Mouse (Mus musculus) ES-Bruce4 (cell line): Measurements from ENCODE around the gene Lamc2. TPM values are rescaled to one million over a fixed set of nuclear protein-coding genes. Genes with fewer than 3 reads are reported as not detected.

ENCODE experiments used
- H3K27ac ChIP-seq: 2 replicates; pipeline ENCODE4 v1.5.1; 2012; ENCODE audit warnings: low read length, inconsistent platforms; ENCODE audit not compliant: insufficient read depth
- H3K27me3 ChIP-seq: 2 replicates; pipeline ENCODE4 v1.6.1; 2012; ENCODE audit warnings: mild to moderate bottlenecking, low read length, inconsistent platforms; ENCODE audit not compliant: control insufficient read depth, poor library complexity, insufficient read depth, severe bottlenecking
- H3K36me3 ChIP-seq: 2 replicates; pipeline ENCODE4 v1.6.1; 2012; ENCODE audit warnings: inconsistent platforms, mild to moderate bottlenecking, low read length, moderate library complexity; ENCODE audit not compliant: control insufficient read depth, poor library complexity, insufficient read depth, severe bottlenecking
- H3K4me1 ChIP-seq: one replicate; pipeline ENCODE4 v1.8.1; 2011; ENCODE audit warnings: low read length; ENCODE audit not compliant: control insufficient read depth, insufficient read depth
- H3K4me3 ChIP-seq: 2 replicates; pipeline ENCODE4 v1.5.1; 2011; ENCODE audit warnings: low read depth, mild to moderate bottlenecking, low read length
- H3K9ac ChIP-seq: 2 replicates; pipeline ENCODE4 v1.6.1; 2012; ENCODE audit warnings: low read depth, mild to moderate bottlenecking, inconsistent platforms; ENCODE audit not compliant: poor library complexity, severe bottlenecking
- H3K9me3 ChIP-seq: replicated peaks from 2 replicates; pipeline ENCODE4 v1.6.1; 2012; ENCODE audit warnings: mild to moderate bottlenecking, low read length, inconsistent platforms; ENCODE audit not compliant: control insufficient read depth, poor library complexity, insufficient read depth, severe bottlenecking
- CTCF ChIP-seq: IDR thresholded peaks from one replicate; pipeline ENCODE4 v1.8.1; 2011; ENCODE audit warnings: low read depth, low read length
- EP300 ChIP-seq: IDR thresholded peaks from 2 replicates; pipeline ENCODE4 v1.6.1; 2011; ENCODE audit warnings: low read depth, low read length; ENCODE audit not compliant: insufficient read depth
- POLR2A ChIP-seq: IDR thresholded peaks from one replicate; pipeline ENCODE4 v1.8.1; 2011; ENCODE audit warnings: low read length; ENCODE audit not compliant: insufficient read depth
- polyA plus RNA-seq: library from polyadenylated mRNA; stranded (reverse); fragments of >200 nt; gene quantifications from 2 replicates; pipeline ENCODE4 v1.2.4, GENCODE M21; 2011; ENCODE audit warnings: low read depth; ENCODE audit not compliant: missing spikeins, insufficient read depth, insufficient read length

Lamc2 gene
- polyA plus RNA-seq, 1 experiment = 46.1 TPM

DNA sequence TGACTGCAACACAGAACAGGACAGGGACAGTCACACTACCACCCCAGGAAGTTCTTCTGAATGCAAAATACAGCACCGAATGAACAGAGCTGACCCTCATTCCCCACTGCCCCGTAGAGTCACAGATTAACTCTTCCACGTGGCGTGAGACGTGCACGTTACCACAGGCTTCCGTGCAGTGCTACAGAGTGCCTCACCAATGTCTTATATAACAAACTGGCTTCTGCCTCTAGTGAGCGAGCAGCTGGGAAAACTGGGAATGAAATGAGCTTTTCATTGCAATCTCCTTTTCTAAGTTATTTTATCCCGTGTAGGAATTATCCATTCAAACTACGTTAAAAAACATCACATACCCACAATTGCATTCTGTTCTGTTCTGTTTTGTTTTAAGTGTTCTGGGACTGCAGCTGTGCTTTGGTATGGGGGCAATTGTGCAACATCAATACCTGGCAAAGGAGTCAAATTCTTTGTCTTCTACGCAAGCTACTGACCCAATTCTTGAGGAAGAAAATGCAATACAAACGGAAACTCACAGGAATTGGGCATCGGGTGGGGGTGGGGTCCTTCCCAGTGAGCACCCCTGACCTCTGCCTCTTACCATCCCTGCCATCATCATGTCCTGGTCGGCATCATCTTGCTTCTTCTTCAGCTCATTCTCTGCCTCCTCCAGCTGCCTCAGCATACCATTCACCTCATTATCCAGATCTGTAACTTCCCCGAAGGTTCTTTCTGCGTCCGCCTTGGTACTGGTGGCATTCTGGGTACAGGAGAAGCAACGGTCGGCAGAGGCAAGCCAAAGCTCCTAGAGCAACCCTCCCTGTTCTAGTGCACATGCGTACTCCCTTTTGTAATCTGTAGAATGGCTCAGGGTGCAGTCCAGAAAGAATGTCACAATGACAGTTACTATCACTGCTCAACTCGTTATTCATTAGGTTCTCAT lies 39.8 kb upstream of the Lamc2 start:
- Histone ChIP-seq H3K36me3 (peaks cover 55% of the 10 kb centered on the region), H3K4me1 (peaks cover 2% of the 10 kb centered on the region)
- TF ChIP-seq EP300 (no peak), CTCF (no peak), POLR2A (no peak)

DNA sequence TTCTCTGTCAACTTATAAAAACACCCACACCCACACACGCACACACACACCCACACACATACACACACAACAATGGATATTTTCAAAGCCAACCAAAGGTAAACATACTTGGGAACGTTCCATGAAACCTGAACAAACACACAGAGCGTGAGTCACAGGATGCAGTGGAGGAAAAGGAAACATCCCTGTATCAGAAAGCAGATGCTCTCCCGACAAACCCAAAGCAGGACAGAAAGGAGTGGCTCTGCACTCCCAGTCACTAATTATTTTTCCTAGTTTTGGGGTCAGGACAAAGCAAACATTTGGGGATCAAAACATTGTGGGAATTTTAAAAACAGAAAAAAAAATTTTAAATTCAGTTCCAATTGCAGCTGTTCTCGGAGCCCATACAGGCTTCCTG lies 38.1 kb upstream of the Lamc2 start:
- Histone ChIP-seq H3K36me3 (peaks cover 47% of the 10 kb centered on the region), H3K9me3 (no peaks in the 10 kb centered on the region), H3K4me3 (no peak overlapping the region), H3K27me3 (no peaks in the 10 kb centered on the region), H3K9ac (no peak overlapping the region), H3K27ac (no peak overlapping the region), H3K4me1 (peaks cover 3% of the 10 kb centered on the region)
- TF ChIP-seq POLR2A = no peak
- no peak for TF ChIP-seq EP300
- TF ChIP-seq CTCF = no peak

More for the DNA sequence above, 39.8 kb upstream of the Lamc2 start:
- Histone ChIP-seq H3K9me3 (no peaks in the 10 kb centered on the region), H3K9ac (no peak overlapping the region), H3K4me3 (no peak overlapping the region), H3K27me3 (no peaks in the 10 kb centered on the region), H3K27ac (no peak overlapping the region)

- Histone ChIP-seq H3K27me3 (no peaks in the 10 kb centered on the region), H3K4me1 (peaks cover 8% of the 10 kb centered on the region), H3K36me3 (peaks cover 21% of the 10 kb centered on the region), H3K4me3 (0 out of 2 replicates have a peak overlapping the region, but pooled peaks have one; percentile 7), H3K27ac (no peak overlapping the region), H3K9me3 (no peaks in the 10 kb centered on the region), H3K9ac (no peak overlapping the region)
- TF ChIP-seq EP300 (no peak), CTCF (no peak), POLR2A (no peak)
Observed at GRCm38 (mm10) chr1:153219376-153219775, 33.1 kb upstream of the Lamc2 start.

DNA sequence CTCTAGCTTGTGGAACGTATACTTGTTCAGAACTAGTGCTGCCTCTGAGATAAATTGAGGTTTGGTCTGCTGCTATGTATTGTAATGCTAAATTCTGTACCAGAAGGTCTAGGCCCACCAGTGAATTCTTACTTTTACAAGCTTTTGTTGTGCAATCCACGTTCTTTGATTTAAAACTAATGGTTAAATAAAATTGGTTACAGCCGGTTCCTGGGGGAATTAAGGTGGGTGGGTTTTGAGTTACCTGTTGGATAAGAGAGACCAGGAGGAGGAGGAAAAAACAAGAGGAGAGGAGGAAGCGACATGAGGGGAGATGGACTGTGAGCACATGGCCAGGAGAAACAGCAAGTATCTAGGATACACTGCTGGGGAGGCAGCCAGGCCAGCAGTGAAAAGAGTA lies 30.3 kb upstream of the Lamc2 start:
- Histone ChIP-seq H3K27me3 (no peaks in the 10 kb centered on the region), H3K9ac (no peak overlapping the region), H3K4me3 (no peak overlapping the region), H3K27ac (peak overlapping the region; percentile 41), H3K9me3 (no peaks in the 10 kb centered on the region), H3K36me3 (peaks cover 10% of the 10 kb centered on the region), H3K4me1 (peaks cover 8% of the 10 kb centered on the region)
- TF ChIP-seq CTCF (no peak), POLR2A (no peak), EP300 (no peak)

- H3K9ac ChIP-seq = no peak overlapping the region
- H3K9me3 ChIP-seq = no peaks in the 10 kb centered on the region
- H3K27ac ChIP-seq = 0 out of 2 replicates have a peak overlapping the region, but pooled peaks have one; percentile 2
- no peaks in the 10 kb centered on the region for H3K27me3 ChIP-seq
- H3K36me3 ChIP-seq = peaks cover 1% of the 10 kb centered on the region
- no peak overlapping the region for H3K4me3 ChIP-seq
- TF ChIP-seq CTCF (no peak), POLR2A (no peak), EP300 (no peak)
- peaks cover 8% of the 10 kb centered on the region for H3K4me1 ChIP-seq
Observed at GRCm38 (mm10) chr1:153215676-153216075, 29.4 kb upstream of the Lamc2 start.

GRCm38 (mm10) chr1:153210992-153211391 lies 24.7 kb upstream of the Lamc2 start:
- no peak for TF ChIP-seq EP300
- no peak for TF ChIP-seq CTCF

More at GRCm38 (mm10) chr1:153210992-153211391, 24.7 kb upstream of the Lamc2 start:
- Histone ChIP-seq H3K36me3 (no peaks in the 10 kb centered on the region), H3K9ac (no peak overlapping the region), H3K4me1 (no peaks in the 10 kb centered on the region), H3K4me3 (no peak overlapping the region), H3K27me3 (no peaks in the 10 kb centered on the region), H3K27ac (no peak overlapping the region), H3K9me3 (no peaks in the 10 kb centered on the region)
